Mouse (Mus musculus) thymus, adult 2 months (tissue): ENCODE measurements around the gene Vezf1.

Source experiments
- CTCF ChIP-seq: fragments of 200-500 bp; IDR thresholded peaks from 2 replicates; pipeline ENCODE4 v1.5.1; 2012; ENCODE audit warnings: mild to moderate bottlenecking, control low read depth, low read length, moderate library complexity, borderline replicate concordance; ENCODE audit not compliant: control insufficient read depth, poor library complexity, insufficient read depth; ENCODE audit errors: extremely low read depth
- POLR2A ChIP-seq: fragments of 200-500 bp; IDR thresholded peaks from 2 replicates; pipeline ENCODE4 v1.6.1; 2012; ENCODE audit warnings: mild to moderate bottlenecking, low read length, control low read depth, moderate library complexity; ENCODE audit not compliant: control insufficient read depth, poor library complexity, insufficient read depth; ENCODE audit errors: extremely low read depth

GRCm38 (mm10) chr11:88114871-88115301 is 46.8 kb downstream of the Vezf1 start:
- no peak for TF ChIP-seq CTCF
- no peak for TF ChIP-seq POLR2A
